Mouse (Mus musculus) stomach, postnatal 0 days (tissue): ENCODE data around the gene Appl2. TPM values are rescaled to one million over a fixed set of nuclear protein-coding genes. Genes with fewer than 3 reads are reported as not detected.

Experiments used
- ATAC-seq: fragments of 200-750 bp; cut with Nextera tagmentation; 2 replicates; pipeline ENCODE4 v1.8.0; 2017; ENCODE audit not compliant: low FRiP score, low TSS enrichment
- DNase-seq: peaks from one replicate; pipeline ENCODE4 v3.0.0-alpha.2; 2016; ENCODE audit warnings: low spot score
- H3K27ac ChIP-seq: fragments of 300-500 bp; sonication (generic); replicated peaks from 2 replicates; pipeline ENCODE4 v1.5.1; 2014; ENCODE audit warnings: mild to moderate bottlenecking, control low read depth
- H3K27me3 ChIP-seq: fragments of 300-500 bp; sonication (generic); 2 replicates; pipeline ENCODE4 v1.6.1; 2014; ENCODE audit warnings: low read length; ENCODE audit not compliant: control insufficient read depth, insufficient read depth
- H3K36me3 ChIP-seq: fragments of 300-500 bp; sonication (generic); 2 replicates; pipeline ENCODE4 v1.6.1; 2014; ENCODE audit warnings: low read length, mixed read lengths; ENCODE audit not compliant: control insufficient read depth, insufficient read depth
- H3K4me1 ChIP-seq: fragments of 300-500 bp; sonication (generic); replicated peaks from 2 replicates; pipeline ENCODE4 v1.6.1; 2014; ENCODE audit warnings: antibody characterized with exemption; ENCODE audit not compliant: control insufficient read depth, insufficient read depth
- H3K4me2 ChIP-seq: fragments of 300-500 bp; sonication (generic); replicated peaks from 2 replicates; pipeline ENCODE4 v1.6.1; 2014; ENCODE audit warnings: low read depth, mild to moderate bottlenecking, control low read depth, moderate library complexity
- H3K4me3 ChIP-seq: fragments of 300-500 bp; sonication (generic); 2 replicates; pipeline ENCODE4 v1.5.1; 2014; ENCODE audit warnings: low read depth, low read length, control low read depth
- H3K9ac ChIP-seq: fragments of 300-500 bp; sonication (generic); 2 replicates; pipeline ENCODE4 v1.6.1; 2014; ENCODE audit warnings: mild to moderate bottlenecking, low read length, control low read depth, mixed read lengths
- H3K9me3 ChIP-seq: fragments of 300-500 bp; sonication (generic); 2 replicates; pipeline ENCODE4 v1.6.1; 2016; ENCODE audit warnings: low read length; ENCODE audit not compliant: control insufficient read depth
- CTCF ChIP-seq: IDR thresholded peaks from 2 replicates; pipeline ENCODE4 v1.5.1; 2016; ENCODE audit warnings: antibody characterized with exemption, low read depth, mild to moderate bottlenecking, moderate library complexity
- EP300 ChIP-seq: optimal IDR thresholded peaks from 2 replicates; pipeline ENCODE3; 2016; ENCODE audit warnings: antibody characterized with exemption
- WGBS: fragments of 180-500 bp; shearing (Covaris S2); extraction: QIAGEN DNeasy Blood & Tissue Kit; methylation state at CpG from one replicate; pipeline ENCODE4 v1.1.7; 2014; 5-methylcytosine and 5-hydroxymethylcytosine counted together
- polyA plus RNA-seq: library from polyadenylated mRNA; unstranded; fragments of >200 nt; fragmentation: Nextera tagmentation; extraction: Ambion mirVana; gene quantifications from 2 replicates; pipeline ENCODE4 v1.2.1, GENCODE M21; 2015

Gene Appl2
- polyA plus RNA-seq, 1 experiment from 2014 or later: 34.3 TPM

DNA sequence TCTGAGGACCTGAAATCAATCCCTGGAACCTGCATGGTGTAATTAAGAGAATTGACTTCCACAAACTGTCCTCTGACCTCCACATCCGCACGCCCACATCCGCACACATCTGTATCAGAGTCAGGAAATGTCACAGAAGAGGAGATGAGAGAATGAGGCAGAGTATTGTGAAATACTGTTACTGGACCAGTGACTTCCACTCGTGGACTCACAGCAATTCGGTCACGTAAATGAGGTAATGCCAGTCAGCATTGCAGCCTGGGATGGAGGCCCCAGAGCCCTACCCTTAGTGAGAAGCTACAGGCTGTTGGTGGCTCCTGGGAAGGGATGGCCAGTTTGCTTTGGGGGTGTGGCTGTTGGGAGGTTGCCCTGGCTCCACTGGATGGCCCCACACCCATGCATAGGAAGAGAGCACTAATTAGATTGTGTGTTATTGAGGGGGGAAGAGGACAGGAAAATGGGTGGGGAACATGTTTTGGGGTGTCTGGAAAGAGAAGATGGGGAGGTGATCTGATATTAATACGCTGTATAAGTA, 2.1 kb downstream of the Appl2 start:
- ATAC-seq: peak; percentile 40
- Histone ChIP-seq H3K4me2 (no peak overlapping the region), H3K4me3 (no peak overlapping the region), H3K4me1 (0 out of 2 replicates have a peak, but pooled peaks cover 2% of the 10 kb centered on the region), H3K9me3 (no peaks in the 10 kb centered on the region), H3K9ac (no peak overlapping the region), H3K27ac (peak overlapping the region; percentile 82; the same call in 1 of the 2 replicates), H3K36me3 (no peaks in the 10 kb centered on the region), H3K27me3 (no peaks in the 10 kb centered on the region)
- no peak for TF ChIP-seq CTCF
- no peak for TF ChIP-seq EP300
- DNase-seq: peak; percentile 64
- WGBS: 63% methylated on average over 7 of the region's 7 CpGs

DNA sequence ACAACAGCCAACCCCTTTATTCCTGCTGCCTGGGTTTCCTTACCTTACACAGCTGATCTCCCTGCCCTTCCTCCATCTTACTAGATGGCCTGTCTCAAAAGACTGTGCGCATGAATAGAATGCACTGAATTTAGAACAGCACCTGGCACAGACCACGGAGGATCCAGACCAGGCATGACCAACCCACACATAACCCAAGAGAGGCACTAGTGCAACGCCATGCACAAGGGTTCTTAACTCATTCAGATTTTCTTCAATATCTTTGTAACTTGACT, 2.9 kb downstream of the Appl2 start:
- no peak overlapping the region for H3K4me2 ChIP-seq
- 0 out of 2 replicates have a peak, but pooled peaks cover 2% of the 10 kb centered on the region for H3K4me1 ChIP-seq
- 70% methylated on average over 3 of the region's 3 CpGs for WGBS
- H3K36me3 ChIP-seq: no peaks in the 10 kb centered on the region
- H3K27me3 ChIP-seq: no peaks in the 10 kb centered on the region
- ATAC-seq (no peak), DNase-seq (no peak)
- H3K27ac ChIP-seq: peak overlapping the region; percentile 82
- no peak overlapping the region for H3K9ac ChIP-seq
- H3K9me3 ChIP-seq: no peaks in the 10 kb centered on the region
- H3K4me3 ChIP-seq: no peak overlapping the region
- TF ChIP-seq EP300: no peak
- TF ChIP-seq CTCF: no peak

DNA sequence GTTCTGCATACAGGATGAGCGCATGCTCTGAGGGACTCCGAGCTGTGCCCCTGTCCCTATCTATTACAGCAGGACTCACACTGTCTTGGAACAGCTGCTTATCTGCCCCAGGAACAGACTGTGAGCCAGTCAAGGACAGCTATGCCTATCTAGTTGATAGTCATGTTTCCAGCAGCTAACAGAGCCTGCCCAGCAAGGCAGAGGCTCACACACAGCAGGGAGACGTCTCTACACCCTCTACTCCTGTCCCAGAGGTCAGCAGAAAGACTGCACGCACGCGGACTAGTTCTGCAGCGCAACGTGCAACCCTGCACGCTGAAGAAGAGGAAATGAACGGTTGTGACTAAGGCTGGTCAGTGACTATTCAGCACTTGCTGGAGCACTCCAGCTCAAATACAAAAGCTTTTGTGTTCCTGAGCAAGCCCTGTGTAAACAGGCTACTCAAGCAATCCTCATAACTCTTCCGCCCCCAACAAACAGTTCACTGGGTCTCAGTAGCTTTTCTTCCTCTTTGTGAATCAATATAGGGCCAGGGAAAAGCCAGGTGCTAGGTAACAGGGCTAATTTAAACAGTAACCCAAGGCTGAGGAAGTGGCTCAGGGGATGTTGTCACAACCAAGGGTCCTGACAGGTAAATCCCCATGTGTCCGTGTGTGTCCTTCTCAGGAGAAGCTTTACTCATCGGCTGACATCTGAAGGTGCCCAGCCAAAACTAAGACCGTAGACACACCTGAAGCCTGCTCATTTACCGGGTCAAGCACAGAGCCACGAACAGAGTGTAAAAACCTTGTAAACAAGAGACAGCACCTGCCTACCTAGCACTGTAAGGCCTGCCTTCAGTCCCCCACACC, 3.4 kb downstream of the Appl2 start:
- Histone ChIP-seq H3K9ac (peak overlapping the region; percentile 38; the same call in 1 of the 2 replicates), H3K4me3 (no peak overlapping the region), H3K4me1 (0 out of 2 replicates have a peak, but pooled peaks cover 2% of the 10 kb centered on the region), H3K36me3 (no peaks in the 10 kb centered on the region), H3K27ac (peak overlapping the region; percentile 82), H3K27me3 (no peaks in the 10 kb centered on the region), H3K9me3 (no peaks in the 10 kb centered on the region), H3K4me2 (peak overlapping the region; percentile 23; the same call in 1 of the 2 replicates)
- ATAC-seq (peak; percentile 83), DNase-seq (peak; percentile 74)
- WGBS: 49% methylated on average over 16 of the region's 16 CpGs
- no peak for TF ChIP-seq EP300
- TF ChIP-seq CTCF: no peak

DNA sequence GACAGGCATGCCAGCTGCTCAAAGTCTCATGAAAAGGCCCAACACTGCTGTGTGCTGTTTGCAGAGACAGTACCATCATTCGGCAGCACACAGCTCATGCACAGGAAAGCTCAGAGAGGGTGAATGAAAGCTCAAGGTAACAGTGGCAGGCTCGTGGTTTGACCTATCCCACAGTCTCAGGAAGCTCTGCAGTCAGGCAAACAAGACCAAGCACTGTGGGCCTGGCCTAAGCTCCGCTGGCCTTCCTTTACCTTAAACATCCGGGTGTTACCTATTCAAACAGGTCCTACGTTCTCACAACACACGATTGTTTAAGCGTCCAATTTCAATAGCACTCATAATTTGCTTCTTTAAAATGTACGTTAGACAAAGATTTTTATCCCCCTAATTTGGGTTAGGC, 4.4 kb downstream of the Appl2 start:
- Histone ChIP-seq H3K9ac (0 out of 2 replicates have a peak overlapping the region, but pooled peaks have one; percentile 23), H3K4me3 (no peak overlapping the region), H3K27ac (peak overlapping the region; percentile 61), H3K4me1 (0 out of 2 replicates have a peak, but pooled peaks cover 2% of the 10 kb centered on the region), H3K36me3 (no peaks in the 10 kb centered on the region), H3K9me3 (no peaks in the 10 kb centered on the region), H3K4me2 (no peak overlapping the region), H3K27me3 (no peaks in the 10 kb centered on the region)
- ATAC-seq (no peak), DNase-seq (peak; percentile 53)
- WGBS: 56% methylated on average over 8 of the region's 8 CpGs
- TF ChIP-seq EP300: no peak
- no peak for TF ChIP-seq CTCF

DNA sequence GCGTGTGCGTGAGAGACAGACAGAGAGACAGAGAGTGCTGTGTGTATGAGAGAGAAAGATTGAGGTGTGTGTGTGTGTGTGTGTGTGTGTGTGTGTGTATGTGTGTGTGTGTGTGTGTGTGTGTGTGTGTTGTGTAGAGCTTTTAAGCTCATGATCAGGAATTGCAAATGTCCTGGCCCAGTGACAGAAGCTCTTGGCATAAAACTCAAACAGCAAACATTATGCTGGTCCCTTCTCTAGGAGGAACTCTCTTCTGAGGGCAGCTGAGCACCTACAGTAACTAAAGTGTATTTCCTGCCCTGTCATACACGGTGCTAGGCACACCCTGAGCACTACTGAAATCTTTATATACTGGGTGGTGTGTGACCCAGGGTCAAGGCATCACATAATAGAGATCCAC, 6.9 kb downstream of the Appl2 start:
- 74% methylated on average over 3 of the region's 3 CpGs for WGBS
- Histone ChIP-seq H3K9ac (no peak overlapping the region), H3K4me3 (no peak overlapping the region), H3K27me3 (no peaks in the 10 kb centered on the region), H3K4me2 (no peak overlapping the region), H3K27ac (no peak overlapping the region), H3K36me3 (no peaks in the 10 kb centered on the region), H3K4me1 (no peaks in the 10 kb centered on the region), H3K9me3 (no peaks in the 10 kb centered on the region)
- ATAC-seq: no peak
- no peak for DNase-seq
- TF ChIP-seq EP300 (no peak), CTCF (no peak)

DNA sequence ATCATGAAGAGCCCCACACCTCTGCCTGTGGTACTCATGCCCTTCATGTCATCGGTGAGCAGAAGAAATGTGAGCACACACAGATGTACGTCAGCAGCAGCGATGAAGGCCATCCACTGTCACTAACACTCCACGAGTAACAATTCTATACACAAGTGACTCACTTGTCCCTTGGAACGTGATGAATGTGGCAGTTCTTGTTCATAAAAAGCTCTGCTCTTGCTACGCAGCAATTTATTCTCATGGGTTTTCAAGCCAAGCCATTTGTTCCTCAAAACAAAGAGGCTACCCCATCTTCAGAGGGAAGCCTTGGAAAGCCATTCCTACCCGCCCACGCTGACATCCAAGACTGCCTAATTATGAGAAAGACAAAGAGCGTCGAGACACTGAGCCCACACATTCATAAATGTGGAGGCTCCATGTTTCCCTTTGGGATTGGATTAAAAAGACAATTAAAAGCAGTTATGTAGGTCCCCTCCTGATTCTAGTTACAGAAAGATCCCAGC, 8.6 kb downstream of the Appl2 start:
- 76% methylated on average over 10 of the region's 10 CpGs for WGBS
- H3K4me1 ChIP-seq: no peaks in the 10 kb centered on the region
- H3K27ac ChIP-seq: no peak overlapping the region
- no peak overlapping the region for H3K4me2 ChIP-seq
- no peak overlapping the region for H3K4me3 ChIP-seq
- no peaks in the 10 kb centered on the region for H3K27me3 ChIP-seq
- no peak for DNase-seq
- H3K9me3 ChIP-seq: no peaks in the 10 kb centered on the region
- no peaks in the 10 kb centered on the region for H3K36me3 ChIP-seq
- TF ChIP-seq EP300: no peak
- no peak for TF ChIP-seq CTCF
- ATAC-seq: no peak
- no peak overlapping the region for H3K9ac ChIP-seq
